Mouse (Mus musculus): ENCODE data around the gene Cybrd1.

Gene Cybrd1

DNA sequence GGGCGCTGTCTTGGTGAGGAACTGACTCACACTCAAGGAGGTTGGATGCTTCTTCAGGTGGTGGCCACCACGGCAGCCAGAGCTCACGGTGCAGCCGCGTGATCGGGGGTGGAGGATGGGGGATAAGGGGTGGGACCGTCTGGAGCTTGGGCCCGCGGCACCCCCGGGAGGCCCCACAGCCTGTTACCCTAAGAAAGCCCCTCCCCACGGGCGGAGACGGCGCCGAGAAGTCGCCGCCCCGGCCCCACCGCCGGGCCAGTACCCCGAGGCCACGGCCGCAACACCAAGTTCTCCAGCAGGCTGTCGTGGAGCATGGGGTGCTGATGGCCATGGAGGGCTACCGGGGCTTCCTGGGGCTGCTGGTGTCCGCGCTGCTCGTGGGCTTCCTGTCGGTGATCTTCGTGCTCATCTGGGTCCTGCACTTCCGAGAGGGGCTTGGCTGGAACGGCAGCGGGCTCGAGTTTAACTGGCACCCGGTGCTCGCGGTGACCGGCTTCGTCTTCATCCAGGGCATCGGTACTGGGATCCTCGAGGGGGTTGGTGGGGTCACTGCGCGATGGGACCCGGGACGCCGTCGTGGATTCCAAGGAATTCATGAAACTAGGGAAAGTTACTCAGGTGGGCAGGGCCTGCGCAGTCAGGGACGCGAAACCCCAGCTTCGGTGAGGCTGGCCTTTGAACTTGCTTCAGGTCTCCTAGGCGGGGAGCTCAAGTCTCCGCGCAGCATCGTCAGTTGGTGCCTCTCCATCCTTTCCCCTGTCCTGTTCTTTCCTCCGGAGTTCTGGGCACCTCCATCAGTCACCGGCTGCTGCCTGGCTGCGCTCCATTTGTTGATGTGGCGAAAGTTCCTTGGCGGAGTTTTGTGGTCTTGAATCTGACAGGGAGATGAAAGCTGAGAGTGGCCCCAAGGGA is at the start of gene Cybrd1:
Cybrd1 (plus strand) TSS at position 127 of the 912 bp plus-strand sequence.
- peak; percentile 19 for DNase-seq

DNA sequence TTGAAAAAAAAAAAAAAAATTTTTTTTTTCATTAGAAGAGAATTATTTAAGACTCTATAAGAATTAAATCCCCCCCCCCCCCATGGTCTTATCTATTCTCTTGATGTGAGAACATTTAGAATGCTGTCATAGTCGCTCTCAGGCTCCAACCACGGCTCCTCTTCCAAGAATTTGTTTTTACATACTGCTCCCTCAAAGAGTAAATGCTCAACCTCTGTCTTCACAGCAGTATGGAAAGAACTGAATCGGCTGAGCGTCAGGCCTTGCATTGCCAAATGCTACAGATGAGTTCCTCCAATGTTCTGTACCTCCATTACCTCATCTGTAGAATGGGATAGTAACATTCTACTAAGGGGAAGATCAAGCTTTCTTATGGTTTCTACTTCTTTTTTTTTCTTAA is 46.1 kb upstream of the Cybrd1 start:
- no peak for DNase-seq

- DNase-seq: no peak
These were observed 44.4 kb upstream of the Cybrd1 start for GRCm38 (mm10) chr2:71073330-71073729.

DNA sequence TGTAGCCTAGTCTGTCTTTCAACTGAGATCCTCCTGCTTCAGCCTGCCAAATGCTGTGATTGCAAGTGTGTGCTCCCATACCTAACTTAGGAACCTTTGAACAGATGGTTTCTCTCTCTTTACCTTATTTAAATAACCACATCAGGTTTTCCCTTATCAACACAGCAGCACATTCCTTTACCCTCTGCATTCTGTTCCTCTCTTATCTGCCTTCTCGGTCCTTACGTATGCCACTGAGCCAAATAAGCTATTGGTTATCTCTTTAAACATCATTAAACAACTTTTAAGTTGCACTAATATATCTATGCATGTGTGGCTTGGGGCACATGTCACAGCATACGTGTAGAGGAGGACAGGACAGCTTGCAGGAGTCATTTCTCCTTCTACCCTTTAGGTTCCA is 43.9 kb upstream of the Cybrd1 start:
- DNase-seq: no peak

GRCm38 (mm10) chr2:71082416-71082815 is 35.3 kb upstream of the Cybrd1 start:
- no peak for DNase-seq

DNA sequence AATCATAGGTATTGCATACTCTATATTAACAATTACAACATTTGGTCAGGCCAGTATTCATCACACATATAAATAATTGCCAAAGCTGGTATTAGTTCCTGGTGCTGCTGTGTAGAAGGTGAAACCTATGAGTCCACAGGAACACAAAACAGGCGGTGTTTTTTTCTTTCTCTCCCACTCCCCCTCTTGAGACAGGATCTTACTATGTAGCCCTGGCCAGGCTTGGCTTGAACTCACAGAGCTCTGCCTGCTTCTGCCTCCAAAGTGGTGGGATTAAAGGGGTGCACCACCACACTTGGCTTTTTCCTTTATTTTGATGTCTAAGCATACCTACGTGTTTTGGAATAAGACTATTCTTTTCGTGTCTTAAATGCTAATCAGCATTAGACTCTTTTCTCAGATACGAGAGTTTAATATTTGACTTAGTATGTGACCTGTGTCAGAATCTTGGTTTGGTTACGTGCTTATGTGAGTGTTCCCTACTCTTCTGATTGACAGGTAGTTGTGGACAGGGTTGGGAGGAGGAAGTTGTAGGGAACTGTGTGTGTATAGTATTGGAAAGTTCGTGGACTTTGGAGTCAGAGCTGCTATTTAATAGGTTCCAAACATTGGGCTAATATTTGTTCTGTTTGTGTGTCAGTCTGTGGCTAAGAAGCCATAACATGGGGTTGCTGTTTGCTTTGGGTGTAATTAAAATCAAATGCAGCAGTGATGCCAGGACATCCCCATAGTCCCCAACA is 34.1 kb upstream of the Cybrd1 start:
- DNase-seq: no peak

DNA sequence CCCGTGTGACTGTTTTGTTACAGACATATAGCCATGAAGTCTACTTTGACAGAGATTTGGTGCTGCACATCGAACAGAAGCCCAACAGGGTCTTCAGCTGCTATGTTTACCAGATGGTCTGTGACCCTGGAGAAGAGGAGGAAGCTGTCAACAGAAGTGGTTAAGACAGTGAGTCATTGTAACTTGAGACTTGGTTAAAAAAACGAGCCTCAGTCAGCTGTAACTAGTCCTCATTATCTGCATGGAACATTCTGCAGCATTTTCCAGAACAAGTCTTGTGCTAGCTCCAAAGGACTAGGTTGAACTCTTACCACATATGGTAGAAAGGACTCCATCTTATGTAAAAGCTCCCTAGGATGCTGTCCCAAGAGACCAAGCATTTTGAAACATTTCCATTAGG is 28.0 kb upstream of the Cybrd1 start:
- no peak for DNase-seq

DNA sequence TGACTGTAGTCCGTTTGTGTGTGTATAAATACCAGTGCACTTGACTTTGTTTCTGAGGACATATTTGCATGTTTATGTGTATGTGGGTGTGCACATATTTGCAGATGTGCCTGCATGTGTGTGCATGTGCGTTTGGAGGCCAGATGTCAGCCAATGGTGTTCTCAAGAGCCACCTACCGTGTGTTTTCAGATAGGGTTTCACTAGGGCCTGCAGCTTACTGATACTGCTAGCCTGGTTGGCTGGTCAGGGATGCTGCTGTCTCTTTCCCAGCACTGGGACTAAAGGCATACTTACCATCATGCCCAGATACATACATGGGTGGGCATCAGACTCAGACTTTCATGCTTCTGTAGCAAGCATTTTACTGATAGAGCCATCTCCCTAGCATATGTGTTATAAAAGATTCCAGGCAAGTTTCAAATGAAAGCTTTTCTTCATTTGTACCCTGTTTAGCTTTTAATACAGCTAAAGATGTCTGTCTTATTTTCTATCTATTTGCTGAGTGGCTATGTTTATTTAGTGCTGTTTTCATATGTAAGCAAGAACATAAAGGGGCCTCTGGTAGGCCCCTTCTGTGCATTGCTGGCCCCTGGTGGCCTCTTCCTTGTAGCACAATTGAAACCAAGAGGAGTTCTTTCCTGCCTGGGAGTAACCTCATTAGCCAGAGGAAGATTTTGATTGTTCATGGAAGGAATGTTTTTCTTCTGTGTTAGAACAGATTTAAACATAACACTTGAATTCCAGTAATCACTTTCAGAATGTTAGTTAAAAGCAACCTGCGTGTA is 26.9 kb upstream of the Cybrd1 start:
- DNase-seq: no peak

DNA sequence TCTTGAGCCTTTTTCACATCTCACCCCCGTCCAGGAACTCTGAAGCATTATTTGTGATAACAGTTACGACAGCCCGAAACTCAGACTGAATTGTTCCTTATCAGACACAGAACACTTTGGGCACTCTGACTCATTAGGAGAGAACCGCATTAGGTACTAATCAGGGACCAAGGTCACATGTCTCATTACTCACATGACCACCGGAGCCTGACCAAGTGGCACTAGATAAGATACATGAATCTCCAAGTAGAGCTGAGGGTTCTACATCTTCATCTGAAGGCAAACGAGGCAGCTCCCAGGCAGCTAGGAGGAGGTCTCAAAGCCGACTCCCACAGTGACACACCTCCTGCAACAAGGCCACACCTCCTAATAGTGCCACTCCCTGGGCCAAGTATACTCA is 21.6 kb upstream of the Cybrd1 start:
- no peak for DNase-seq

DNA sequence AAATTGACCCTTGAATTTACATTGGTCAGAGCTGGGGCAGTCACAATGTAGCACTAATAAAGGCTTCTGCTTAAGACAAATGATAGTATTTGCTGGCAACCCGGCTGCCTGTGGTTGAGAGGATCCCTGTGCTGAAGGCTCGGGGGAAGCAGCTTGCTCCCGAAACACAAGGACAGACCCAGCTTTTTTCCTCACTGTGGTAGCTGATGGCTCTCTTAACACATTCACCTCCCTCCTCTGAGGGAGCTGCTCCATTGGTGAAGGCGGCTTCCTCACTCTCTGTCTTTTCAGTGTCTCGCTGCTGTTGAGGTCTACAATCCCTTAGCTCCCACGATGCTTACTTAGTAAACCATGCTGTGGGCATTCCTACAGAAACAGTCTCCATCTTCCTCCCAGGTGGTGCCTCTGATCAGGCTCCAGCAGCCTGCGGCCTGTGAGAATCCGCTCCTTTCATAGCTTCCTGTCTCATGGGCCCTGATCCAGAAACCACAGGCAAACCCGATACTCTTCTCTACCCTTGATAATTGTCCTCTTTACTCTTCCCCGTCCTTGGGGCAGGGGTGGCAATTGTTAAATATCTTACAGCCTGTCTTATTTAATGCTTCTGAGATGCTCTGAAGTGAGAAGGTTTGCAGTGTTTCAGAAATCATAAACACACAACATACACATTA is 15.0 kb upstream of the Cybrd1 start:
- DNase-seq: no peak

- no peak for DNase-seq
These were observed 14.4 kb upstream of the Cybrd1 start for GRCm38 (mm10) chr2:71103292-71103680.

- DNase-seq: no peak
These were observed 13.0 kb upstream of the Cybrd1 start for GRCm38 (mm10) chr2:71104696-71105095.

DNA sequence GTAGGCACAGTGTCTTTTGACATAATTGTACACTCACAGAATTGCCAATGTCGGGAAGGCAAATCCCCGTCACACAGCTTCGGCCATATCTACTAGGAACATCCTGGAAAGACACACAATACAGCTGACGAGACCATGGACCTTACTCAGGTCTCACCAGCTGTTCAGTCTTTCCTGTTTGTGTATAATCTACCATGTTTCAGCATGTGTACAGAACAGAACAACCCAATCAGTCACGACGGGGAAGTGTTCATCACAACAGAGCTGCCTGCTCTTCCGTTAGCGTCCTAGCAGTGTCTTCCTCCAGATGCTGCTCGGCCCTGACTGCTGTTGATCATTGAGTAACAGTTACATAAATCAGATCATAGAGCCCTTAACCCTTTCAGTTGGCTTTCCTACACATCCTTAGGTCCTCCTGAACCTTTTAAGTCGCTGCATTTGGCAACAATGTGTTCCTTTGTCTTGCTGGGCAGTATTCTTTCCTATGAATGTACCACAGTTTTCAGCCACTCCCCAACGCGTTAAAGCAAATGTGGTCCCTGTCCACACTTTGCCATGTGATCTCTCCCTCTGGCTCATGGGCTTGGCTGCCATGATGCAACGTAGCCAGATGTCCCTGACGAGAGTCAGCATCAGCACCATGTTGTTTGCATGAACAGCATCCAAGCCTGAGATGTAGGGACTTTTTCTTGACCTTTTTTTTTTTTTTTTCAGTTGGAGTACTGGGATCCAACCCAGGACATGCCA is 12.1 kb upstream of the Cybrd1 start:
- no peak for DNase-seq

- DNase-seq: no peak
These were observed 10.5 kb upstream of the Cybrd1 start for GRCm38 (mm10) chr2:71107225-71107624.

GRCm38 (mm10) chr2:71108541-71108940 is 9.2 kb upstream of the Cybrd1 start:
- DNase-seq: no peak

DNA sequence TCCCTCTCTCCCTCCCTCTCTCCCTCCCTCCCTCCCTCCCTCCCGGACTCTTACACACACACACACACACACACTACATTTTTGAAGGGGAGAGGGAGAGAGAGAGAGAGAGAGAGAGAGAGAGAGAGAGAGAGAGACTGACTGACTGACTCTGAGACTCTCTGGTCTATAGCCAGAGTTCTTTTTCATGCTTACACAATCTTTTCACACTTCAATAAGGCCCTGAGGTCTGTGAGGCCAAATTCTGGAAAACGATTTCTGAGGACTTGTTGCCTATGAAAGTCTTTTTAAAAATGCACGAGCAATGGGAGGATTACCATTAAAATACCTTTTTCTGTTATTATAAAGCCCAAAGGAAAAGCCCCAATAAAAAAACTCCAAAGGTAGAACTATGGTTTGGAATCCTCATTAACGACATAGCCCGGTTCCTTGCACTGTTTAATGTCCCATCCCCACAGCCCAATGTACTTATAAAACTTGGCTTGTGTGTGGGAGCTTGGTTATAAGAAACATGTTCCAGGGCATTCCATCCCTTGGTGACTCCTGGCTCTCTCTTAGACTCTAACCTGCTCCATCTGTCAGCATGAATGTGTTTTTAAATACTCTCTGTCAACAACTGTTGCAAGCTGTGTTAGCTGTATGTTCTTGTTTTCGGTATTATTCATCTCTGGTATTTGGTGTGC is 4.1 kb upstream of the Cybrd1 start:
- DNase-seq: no peak

GRCm38 (mm10) chr2:71116151-71116550 is 1.6 kb upstream of the Cybrd1 start:
- no peak for DNase-seq

DNA sequence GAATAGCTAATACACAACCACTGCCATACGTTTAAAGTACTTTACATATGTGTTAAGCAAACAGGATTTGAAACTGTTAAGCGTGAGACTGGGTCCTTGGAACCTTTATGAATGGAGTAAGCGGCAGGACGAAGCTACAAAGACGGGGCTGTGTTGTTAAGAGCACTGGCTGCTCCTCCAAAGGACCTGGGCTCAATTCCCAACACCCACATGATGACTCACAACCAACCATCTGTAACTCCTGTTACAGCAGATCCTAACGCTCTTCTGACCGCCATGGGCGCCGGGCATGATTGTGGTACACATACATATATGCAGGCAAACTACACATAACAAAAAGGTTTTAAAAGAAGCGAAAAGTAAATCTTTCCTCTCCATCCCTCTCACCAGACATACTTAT is 3.1 kb downstream of the Cybrd1 start:
- peak; percentile 23 for DNase-seq

GRCm38 (mm10) chr2:71121406-71121805 is 3.7 kb downstream of the Cybrd1 start:
- no peak for DNase-seq

GRCm38 (mm10) chr2:71122268-71123029 is 4.7 kb downstream of the Cybrd1 start:
- DNase-seq: no peak

DNA sequence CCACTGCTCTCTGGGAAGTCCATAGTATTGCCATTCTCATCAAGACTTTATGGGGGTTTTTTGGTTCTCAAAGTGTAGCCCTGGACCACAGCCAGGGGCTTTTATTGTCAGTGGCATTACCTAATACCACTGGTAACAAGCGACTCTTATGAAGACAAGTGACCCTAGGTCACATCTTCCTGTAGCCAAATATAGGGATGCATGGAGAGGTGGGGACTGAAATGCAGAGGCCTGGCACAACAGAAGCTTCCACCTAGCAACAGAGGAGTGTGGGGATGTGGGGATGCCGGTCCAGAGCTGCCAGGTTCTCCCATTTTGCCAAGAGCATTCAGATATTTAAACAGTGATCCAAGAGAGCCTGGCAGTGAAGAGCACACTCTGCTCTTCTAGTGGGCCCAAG is 5.9 kb downstream of the Cybrd1 start:
- DNase-seq: no peak
